Mouse (Mus musculus) cerebellum, postnatal 14 days (tissue): ENCODE measurements around the gene Sf3b4.
A peak's percentile ranks its signal among the peaks of the same experiment; 100 is the strongest.

Source experiments
- DNase-seq, 2 experiments: peaks; one replicate each; pipeline ENCODE4 v3.0.0; 2021; ENCODE audit warnings: mixed read lengths in 2 of 2

Sf3b4 gene

DNA sequence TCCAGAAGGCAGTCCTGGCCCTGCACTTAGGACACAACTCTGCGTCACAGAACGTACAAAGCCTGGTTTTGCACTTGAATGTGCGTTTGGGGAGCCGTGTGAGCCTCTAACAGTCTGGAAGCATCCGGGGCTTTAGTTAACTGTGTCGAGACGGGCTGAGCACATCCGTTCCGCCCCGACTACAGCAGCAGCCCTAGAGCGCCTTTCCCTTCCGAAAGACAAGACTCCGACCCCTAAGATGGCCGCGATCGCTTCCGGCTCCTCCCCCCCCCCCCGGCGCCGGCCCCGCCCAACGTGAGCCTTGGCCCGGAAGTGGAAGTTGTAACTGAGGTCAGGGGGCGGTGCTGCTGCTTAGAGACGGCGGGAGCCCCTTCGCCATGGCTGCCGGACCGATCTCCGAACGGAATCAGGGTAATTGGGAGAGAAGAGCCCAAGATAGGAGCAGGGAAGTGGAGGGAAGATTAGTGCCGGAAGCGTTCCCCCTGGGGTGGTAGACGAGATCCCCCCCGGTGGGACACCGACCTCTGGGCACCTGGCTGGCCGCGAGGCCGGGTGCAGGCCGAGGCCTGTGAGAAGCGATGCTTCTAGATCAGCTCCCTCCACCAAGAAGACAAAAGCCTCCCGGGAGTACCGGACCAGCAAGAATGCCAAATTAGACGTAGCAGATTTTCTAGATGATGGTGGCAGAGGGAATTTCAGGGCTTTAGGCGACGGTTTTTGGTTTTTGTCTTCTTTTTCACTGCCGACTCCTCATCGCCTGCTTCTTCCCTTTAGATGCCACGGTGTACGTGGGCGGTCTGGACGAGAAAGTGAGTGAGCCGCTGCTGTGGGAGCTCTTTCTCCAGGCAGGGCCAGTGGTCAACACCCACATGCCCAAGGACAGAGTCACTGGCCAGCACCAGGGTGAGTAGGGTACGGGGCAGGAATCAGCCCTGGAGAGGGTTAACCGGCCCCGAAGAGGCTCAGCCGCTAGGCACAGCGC is at the start of gene Sf3b4:
TSS of gene Sf3b4 (plus strand) at position 136 of the 982 bp plus-strand sequence.
- peak; percentile 87 to 89 for DNase-seq

- DNase-seq = no peak
These were observed 47.9 kb upstream of the Sf3b4 start for GRCm38 (mm10) chr3:96124235-96124634.

GRCm38 (mm10) chr3:96128128-96128527 is 44.0 kb upstream of the Sf3b4 start:
- no peak for DNase-seq

- DNase-seq = no peak
These were observed 39.7 kb upstream of the Sf3b4 start for GRCm38 (mm10) chr3:96132478-96132877.

DNA sequence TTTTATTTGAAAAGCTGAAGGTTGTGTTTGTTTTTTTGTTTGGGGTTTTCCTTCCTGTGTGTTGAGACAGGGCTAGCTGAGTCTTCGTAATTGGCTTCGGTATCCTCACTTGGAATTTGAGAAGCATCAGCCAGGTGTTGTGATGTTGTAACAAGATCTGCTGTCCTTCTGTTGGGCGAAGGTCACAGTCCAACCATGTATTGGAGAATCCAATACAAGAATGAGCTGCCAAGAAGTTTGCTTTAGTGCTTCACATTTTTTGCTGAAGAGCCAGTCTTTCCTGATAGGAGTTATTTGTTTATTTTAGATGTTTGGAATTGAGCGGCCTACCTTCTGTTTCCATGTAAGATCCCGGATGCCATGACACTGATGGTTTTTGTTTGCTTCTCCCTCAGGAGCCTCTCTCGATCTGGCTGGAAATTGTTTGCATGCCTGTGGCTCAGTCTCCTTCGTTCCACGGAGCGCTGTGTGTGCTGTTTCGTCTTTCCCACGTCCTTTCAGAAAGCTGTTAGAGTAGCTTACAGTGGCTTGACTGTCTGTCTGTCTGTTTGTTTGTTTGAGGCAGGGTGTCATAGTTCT is 38.7 kb upstream of the Sf3b4 start:
- no peak for DNase-seq

- DNase-seq = no peak
These were observed 37.1 kb upstream of the Sf3b4 start for GRCm38 (mm10) chr3:96135011-96135410.

DNA sequence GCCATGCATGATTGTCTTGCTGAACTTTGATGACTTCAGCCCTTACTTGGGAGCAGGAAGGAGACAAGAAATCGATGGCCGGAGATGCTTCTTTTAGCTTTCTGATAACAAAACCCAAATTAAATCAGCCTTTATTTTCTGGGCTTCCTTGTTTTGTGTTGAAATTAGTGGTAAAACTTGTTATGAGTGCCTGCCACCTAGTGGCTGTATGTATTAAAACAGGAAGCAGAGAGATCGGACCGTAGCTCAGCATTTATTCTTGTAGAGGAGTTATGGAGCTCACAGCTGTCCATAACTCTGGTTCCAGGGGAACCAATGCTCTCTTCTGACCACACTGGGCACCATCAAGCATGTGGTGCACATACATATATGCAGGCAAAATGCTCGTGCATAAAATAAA is 24.2 kb upstream of the Sf3b4 start:
- peak; percentile 67 to 75 for DNase-seq

- no peak for DNase-seq
These were observed 20.3 kb upstream of the Sf3b4 start for GRCm38 (mm10) chr3:96151836-96152235.

GRCm38 (mm10) chr3:96152611-96153010 is 19.5 kb upstream of the Sf3b4 start:
- DNase-seq = no peak

- DNase-seq = no peak
These were observed 16.6 kb upstream of the Sf3b4 start for GRCm38 (mm10) chr3:96155501-96155900.

GRCm38 (mm10) chr3:96159820-96160219 is 12.3 kb upstream of the Sf3b4 start:
- no peak for DNase-seq

GRCm38 (mm10) chr3:96160222-96160802 is 11.8 kb upstream of the Sf3b4 start:
- DNase-seq = peak; percentile 40 to 41

GRCm38 (mm10) chr3:96160803-96161516 is 11.2 kb upstream of the Sf3b4 start:
- peak; percentile 63 for DNase-seq

DNA sequence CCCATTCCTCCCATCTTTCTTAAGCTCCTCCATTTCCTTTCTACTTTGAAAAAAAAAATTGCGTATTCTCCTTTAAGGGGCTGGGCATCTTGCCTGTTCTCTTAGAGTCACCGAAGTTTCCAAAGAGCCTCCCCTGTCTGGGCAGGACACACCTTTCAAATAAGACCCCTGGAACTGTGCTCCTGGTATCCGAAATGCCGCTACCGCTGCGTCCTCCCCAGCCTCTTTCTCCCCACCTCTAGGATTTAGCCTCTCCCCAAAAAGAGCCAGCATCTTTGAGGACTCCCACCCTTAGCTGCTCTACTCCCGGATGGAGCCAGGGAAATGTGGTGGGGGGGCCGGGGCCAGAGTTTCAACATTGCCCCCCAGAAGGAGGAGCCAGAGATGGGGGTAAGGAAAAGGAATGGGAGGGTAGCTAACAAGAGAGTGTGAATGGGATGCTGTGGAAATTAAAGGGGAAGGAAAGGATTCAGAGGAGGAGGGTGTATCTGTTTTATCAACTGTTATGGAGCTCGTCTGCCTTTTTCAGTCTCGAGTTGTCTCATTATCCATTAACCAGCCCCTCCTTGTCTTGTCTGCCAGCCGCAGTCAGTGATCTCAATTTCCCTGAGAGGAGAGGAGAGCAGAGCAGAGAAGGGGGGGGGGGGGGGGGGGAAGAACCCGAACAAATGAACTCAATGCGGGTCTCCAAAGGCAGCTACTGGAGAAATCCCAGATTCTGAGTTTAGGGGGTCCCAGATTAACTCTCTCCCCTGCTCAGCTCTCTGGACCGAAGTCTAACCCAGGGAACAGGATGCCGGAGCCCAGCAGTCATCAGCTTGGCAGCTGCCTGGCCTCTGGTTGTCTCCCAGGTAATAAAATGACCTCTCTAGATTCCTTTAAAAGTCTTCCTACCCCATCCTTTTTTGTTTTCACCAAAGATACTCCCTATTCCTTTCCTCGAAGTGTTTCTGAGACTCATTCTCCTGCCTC is 10.0 kb upstream of the Sf3b4 start, which contains the start of gene Mtmr11:
TSS of gene Mtmr11 (plus strand) at position 136 of the 972 bp plus-strand sequence.
- peak in 1 of 2 experiments; percentile 38 for DNase-seq

GRCm38 (mm10) chr3:96163040-96163439 is 9.1 kb upstream of the Sf3b4 start:
- no peak for DNase-seq

DNA sequence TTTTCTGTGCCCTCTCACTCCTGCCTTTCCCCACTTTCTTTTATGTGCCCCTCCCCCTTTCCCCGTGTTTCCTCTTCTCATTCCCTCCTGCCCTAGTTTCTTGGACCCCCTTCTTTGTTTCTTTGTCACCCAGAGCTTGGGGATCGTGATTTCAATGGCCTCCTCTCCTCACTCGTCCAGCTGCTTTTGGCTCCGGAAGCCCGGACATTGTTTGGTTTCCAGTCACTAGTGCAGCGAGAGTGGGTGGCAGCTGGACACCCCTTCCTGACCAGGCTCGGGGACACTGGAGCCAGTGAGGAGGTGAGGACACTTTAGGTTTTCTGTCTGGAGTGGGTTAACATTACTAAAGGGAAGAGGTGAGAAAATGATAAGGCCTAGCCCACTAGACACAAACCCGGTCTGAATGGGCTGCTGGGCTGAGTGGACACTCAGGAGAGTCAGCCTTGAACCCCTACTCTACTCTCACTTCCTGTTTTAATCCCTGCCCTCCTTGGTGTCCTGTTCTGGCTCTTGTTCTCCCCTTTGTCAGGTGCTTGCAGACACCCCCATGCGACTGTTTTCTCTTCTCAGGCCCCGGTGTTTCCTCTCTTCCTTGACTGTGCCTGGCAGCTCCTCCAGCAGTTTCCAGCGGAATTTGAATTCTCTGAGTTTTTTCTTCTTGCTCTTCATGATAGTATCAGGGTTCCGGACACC is 3.5 kb upstream of the Sf3b4 start:
- DNase-seq = no peak

DNA sequence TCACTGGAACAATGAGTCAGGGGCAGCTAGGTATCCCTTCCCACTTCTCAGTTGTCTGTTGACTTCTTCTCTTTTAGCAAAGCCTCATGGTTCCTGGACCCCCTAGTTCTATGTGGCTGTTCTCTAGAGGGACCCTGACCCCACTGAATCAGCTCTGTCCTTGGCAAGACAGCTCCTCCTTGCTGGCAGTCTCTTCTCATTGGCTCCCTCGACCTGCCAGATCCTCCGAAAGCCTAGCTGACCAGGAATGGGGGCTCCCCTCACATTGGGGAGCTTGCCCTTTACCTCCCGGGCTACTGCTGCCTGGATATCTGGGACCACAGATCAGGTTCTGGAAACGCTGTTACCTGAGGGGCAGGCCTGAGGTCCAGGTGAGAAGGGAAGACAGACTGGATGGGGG is 1.9 kb upstream of the Sf3b4 start:
- DNase-seq = no peak

- DNase-seq = no peak
These were observed 1.1 kb upstream of the Sf3b4 start for GRCm38 (mm10) chr3:96170976-96171545.

DNA sequence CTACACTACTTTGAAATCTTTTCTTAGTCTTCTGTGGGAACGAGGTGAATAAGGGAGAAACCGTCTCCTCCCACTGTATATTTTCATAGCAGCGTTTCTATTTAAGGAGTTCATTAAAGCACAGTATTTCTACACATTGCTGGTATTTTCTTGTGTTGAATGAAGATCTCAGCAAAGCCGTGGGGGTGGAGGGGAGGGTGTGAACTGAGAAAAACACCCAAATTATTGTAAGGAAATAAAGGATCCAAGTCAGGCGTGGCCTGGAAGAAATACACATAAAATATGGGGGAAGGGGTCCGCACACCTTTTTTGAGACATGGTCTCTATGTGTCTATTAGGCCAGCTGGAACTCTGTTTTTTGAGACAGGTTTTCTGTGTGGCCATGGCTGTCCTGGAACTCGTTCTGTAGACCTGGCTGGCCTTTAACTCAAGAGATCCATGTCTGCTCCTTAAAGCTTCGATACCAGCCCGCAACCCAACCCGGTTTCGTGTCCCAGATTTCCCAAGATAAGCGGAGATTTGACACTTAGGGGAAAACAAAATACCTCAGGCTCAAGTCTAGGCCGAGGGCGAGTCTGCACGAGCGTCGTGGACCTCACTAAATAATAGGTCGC is 442 bp upstream of the Sf3b4 start:
- peak in 1 of 2 experiments; percentile 29 for DNase-seq

DNA sequence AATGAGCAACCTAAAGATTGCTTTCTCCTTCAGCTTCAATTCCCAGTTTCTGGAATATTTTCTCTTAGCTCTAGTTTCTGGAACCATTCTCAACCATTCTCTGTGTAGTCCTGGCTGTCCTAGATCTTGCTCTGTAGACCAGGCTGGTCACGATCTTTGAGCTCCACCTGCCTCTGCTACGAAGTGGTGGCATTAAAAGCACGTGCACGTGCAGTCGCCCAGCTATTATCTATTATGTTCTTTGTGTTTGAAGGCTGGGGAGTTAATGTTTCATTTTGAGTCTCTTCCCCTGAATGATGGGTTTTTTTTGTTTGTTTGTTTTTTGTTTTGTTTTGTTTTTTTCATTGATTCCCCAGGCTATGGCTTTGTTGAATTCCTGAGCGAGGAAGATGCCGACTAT is 1.1 kb downstream of the Sf3b4 start:
- DNase-seq = no peak
